Mouse (Mus musculus) neural tube, embryonic 15.5 days (tissue): ENCODE data around the gene Stag1. TPM values are rescaled to one million over a fixed set of nuclear protein-coding genes. Genes with fewer than 3 reads are reported as not detected.

Experiments
- ATAC-seq: fragments of 200-750 bp; cut with Nextera tagmentation; 2 replicates; pipeline ENCODE4 v1.8.0; 2017; ENCODE audit warnings: mild to moderate bottlenecking, moderate TSS enrichment, moderate library complexity; ENCODE audit not compliant: low FRiP score
- H3K27ac ChIP-seq: fragments of 300-500 bp; sonication (generic); replicated peaks from 2 replicates; pipeline ENCODE4 v1.5.1; 2015; ENCODE audit warnings: mild to moderate bottlenecking, inconsistent platforms
- H3K27me3 ChIP-seq: fragments of 300-500 bp; sonication (generic); replicated peaks from 2 replicates; pipeline ENCODE4 v1.6.1; 2015; ENCODE audit warnings: inconsistent platforms
- H3K36me3 ChIP-seq: fragments of 300-500 bp; sonication (generic); 2 replicates; pipeline ENCODE4 v1.6.1; 2015; ENCODE audit warnings: inconsistent platforms
- H3K4me1 ChIP-seq: fragments of 300-500 bp; sonication (generic); 2 replicates; pipeline ENCODE4 v1.6.1; 2015; ENCODE audit warnings: inconsistent platforms
- H3K4me2 ChIP-seq: fragments of 300-500 bp; sonication (generic); 2 replicates; pipeline ENCODE4 v1.6.1; 2015; ENCODE audit warnings: inconsistent platforms, mild to moderate bottlenecking, moderate library complexity
- H3K4me3 ChIP-seq: fragments of 300-500 bp; sonication (generic); replicated peaks from 2 replicates; pipeline ENCODE4 v1.5.1; 2015; ENCODE audit warnings: mild to moderate bottlenecking, inconsistent platforms
- H3K9ac ChIP-seq: fragments of 300-500 bp; sonication (generic); replicated peaks from 2 replicates; pipeline ENCODE4 v1.6.1; 2015; ENCODE audit warnings: mild to moderate bottlenecking, inconsistent platforms
- H3K9me3 ChIP-seq: fragments of 300-500 bp; sonication (generic); replicated peaks from 2 replicates; pipeline ENCODE4 v1.6.1; 2016; ENCODE audit warnings: inconsistent platforms
- WGBS: fragments of 180-500 bp; shearing (Covaris S2); methylation state at CpG from one replicate; pipeline ENCODE4 v1.1.7; 2015; ENCODE audit warnings: mixed read lengths; 5-methylcytosine and 5-hydroxymethylcytosine counted together
- polyA plus RNA-seq: library from polyadenylated mRNA; unstranded; fragments of >200 nt; fragmentation: Nextera tagmentation; extraction: Ambion mirVana; gene quantifications from 2 replicates; pipeline ENCODE4 v1.2.1, GENCODE M21; 2015

The Stag1 gene
- polyA plus RNA-seq, 1 experiment from 2014 or later: 26.4 TPM

GRCm38 (mm10) chr9:100580196-100580740 lies 17.3 kb upstream of the Stag1 start:
- Histone ChIP-seq H3K36me3 (no peaks in the 10 kb centered on the region), H3K27me3 (no peaks in the 10 kb centered on the region), H3K4me2 (no peak overlapping the region), H3K4me1 (peaks cover 14% of the 10 kb centered on the region), H3K27ac (no peak overlapping the region), H3K9me3 (no peaks in the 10 kb centered on the region), H3K4me3 (no peak overlapping the region), H3K9ac (no peak overlapping the region)
- WGBS: 62% methylated on average over 20 of the region's 20 CpGs
- ATAC-seq: no peak

DNA sequence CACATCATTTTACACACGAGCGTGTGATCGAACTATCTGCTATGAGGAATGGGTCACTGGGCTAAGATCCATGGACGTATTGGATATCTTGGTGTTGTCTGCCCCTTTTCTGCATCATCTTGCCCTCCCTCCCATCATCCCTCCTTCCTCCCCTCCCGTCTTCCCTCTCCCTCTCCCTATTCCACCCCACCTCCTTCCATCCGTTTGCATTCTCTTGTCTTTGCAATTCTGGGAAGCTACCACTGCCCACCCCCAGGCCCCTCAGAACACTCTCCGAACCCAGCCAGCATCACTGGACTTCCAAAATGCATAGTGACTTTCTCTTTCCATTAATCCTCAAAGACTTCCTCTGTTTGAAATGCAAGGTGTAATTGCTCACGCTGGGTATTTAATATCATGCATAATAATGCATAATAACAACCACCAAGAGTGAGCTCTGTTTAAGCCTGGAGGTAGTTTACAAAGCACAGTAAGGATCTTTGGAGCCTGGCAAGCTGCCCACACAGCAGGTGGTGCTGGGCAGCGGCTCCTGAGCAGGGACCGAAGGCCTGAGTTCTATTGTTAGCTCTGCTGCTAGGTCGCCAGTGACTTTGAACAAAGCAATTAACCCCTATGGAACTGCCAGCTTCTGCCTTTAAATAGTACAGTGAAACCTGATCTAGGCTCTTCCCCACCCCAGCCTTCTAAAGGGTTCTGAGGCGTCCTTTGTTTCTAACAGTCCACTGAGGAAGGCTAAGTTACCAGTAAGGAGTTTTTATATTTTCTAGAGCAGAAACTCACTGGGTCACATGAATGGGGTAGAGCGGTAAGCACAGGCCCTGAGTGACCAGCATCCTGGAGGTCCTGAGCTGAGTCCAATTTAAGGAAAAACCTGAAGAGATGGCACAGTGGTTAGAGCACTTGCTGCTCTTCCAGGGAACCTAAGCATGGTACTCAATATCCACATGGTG lies 15.8 kb upstream of the Stag1 start:
- Histone ChIP-seq H3K27me3 (no peaks in the 10 kb centered on the region), H3K27ac (peak overlapping the region; percentile 60), H3K4me1 (peaks cover 14% of the 10 kb centered on the region), H3K4me3 (no peak overlapping the region), H3K9me3 (no peaks in the 10 kb centered on the region), H3K4me2 (no peak overlapping the region), H3K36me3 (no peaks in the 10 kb centered on the region), H3K9ac (no peak overlapping the region)
- ATAC-seq: no peak; the same call in 1 of the 2 replicates
- 30% methylated on average over 13 of the region's 13 CpGs for WGBS

DNA sequence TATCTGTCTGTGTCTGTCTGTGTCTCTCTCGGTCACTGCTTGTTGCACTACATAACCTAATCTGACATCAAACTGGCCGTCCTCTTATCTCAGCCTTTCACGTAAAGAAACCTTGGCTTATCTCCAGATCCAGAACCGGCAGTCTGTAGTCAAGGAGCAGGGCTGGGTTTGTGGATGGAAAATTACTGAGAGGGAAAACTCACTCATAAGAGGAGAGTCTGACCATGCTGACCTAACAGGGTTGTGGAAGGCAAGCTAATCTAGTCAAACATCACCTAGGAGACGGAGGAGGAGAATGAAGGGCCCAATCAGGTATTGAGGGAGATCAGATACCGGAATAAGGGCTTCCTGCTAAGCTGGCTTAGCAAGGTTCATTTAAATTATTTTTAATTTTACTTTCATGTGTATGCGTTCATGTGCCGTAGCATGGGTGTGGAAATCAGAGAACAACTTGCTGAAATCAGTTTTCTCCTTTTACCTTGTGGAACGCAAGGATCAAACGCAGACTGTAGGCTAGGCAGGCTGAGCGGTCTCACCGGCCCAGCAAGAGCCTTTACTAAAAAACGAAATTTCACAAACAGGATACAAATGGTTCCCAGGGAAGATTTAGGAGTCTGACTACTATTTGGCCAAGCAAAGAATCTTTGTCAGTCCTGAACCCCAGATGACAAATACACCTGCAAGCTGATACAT lies 14.6 kb upstream of the Stag1 start:
- ATAC-seq: no peak
- H3K4me3 ChIP-seq: no peak overlapping the region
- no peak overlapping the region for H3K27ac ChIP-seq
- H3K9ac ChIP-seq: no peak overlapping the region
- H3K36me3 ChIP-seq: no peaks in the 10 kb centered on the region
- peaks cover 14% of the 10 kb centered on the region for H3K4me1 ChIP-seq
- no peak overlapping the region for H3K4me2 ChIP-seq
- 71% methylated on average over 13 of the region's 13 CpGs for whole genome bisulfite sequencing
- H3K27me3 ChIP-seq: no peaks in the 10 kb centered on the region
- no peaks in the 10 kb centered on the region for H3K9me3 ChIP-seq

GRCm38 (mm10) chr9:100584031-100584430 lies 13.6 kb upstream of the Stag1 start:
- no peak overlapping the region for H3K9ac ChIP-seq
- peaks cover 14% of the 10 kb centered on the region for H3K4me1 ChIP-seq
- H3K36me3 ChIP-seq: no peaks in the 10 kb centered on the region
- no peak for ATAC-seq
- H3K27ac ChIP-seq: no peak overlapping the region
- H3K4me3 ChIP-seq: no peak overlapping the region
- no peak overlapping the region for H3K4me2 ChIP-seq
- H3K9me3 ChIP-seq: no peaks in the 10 kb centered on the region
- no peaks in the 10 kb centered on the region for H3K27me3 ChIP-seq
- WGBS: 90% methylated on average over 4 of the region's 4 CpGs

- WGBS: 57% methylated on average over 4 of the region's 4 CpGs
- ATAC-seq: no peak
- no peak overlapping the region for H3K4me3 ChIP-seq
- H3K27ac ChIP-seq: no peak overlapping the region
- no peak overlapping the region for H3K9ac ChIP-seq
- H3K4me1 ChIP-seq: no peaks in the 10 kb centered on the region
- H3K36me3 ChIP-seq: no peaks in the 10 kb centered on the region
- H3K27me3 ChIP-seq: no peaks in the 10 kb centered on the region
- no peak overlapping the region for H3K4me2 ChIP-seq
- H3K9me3 ChIP-seq: no peaks in the 10 kb centered on the region
Measured at GRCm38 (mm10) chr9:100590462-100590861, 7.1 kb upstream of the Stag1 start.

GRCm38 (mm10) chr9:100596317-100596716 lies 1.3 kb upstream of the Stag1 start:
- no peak overlapping the region for H3K4me3 ChIP-seq
- no peaks in the 10 kb centered on the region for H3K9me3 ChIP-seq
- H3K27ac ChIP-seq: no peak overlapping the region
- WGBS: 92% methylated on average over 8 of the region's 8 CpGs
- no peak overlapping the region for H3K4me2 ChIP-seq
- H3K9ac ChIP-seq: no peak overlapping the region
- peaks cover 7% of the 10 kb centered on the region; the same call in 1 of the 2 replicates for H3K4me1 ChIP-seq
- no peaks in the 10 kb centered on the region for H3K36me3 ChIP-seq
- no peaks in the 10 kb centered on the region for H3K27me3 ChIP-seq
- no peak for ATAC-seq

- Histone ChIP-seq H3K27me3 (no peaks in the 10 kb centered on the region), H3K4me1 (peaks cover 7% of the 10 kb centered on the region; the same call in 1 of the 2 replicates), H3K9me3 (no peaks in the 10 kb centered on the region), H3K4me2 (no peak overlapping the region), H3K4me3 (no peak overlapping the region), H3K36me3 (no peaks in the 10 kb centered on the region), H3K27ac (no peak overlapping the region), H3K9ac (no peak overlapping the region)
- ATAC-seq: no peak
- 37% methylated on average over 3 of the region's 3 CpGs for WGBS
Measured at GRCm38 (mm10) chr9:100599761-100600328, 2.2 kb downstream of the Stag1 start.

GRCm38 (mm10) chr9:100602130-100602529 lies 4.5 kb downstream of the Stag1 start:
- 94% methylated on average over 1 of the region's 1 CpGs for WGBS
- Histone ChIP-seq H3K4me3 (no peak overlapping the region), H3K27ac (no peak overlapping the region), H3K4me2 (no peak overlapping the region), H3K36me3 (no peaks in the 10 kb centered on the region), H3K27me3 (no peaks in the 10 kb centered on the region), H3K4me1 (peaks cover 7% of the 10 kb centered on the region; the same call in 1 of the 2 replicates), H3K9ac (no peak overlapping the region), H3K9me3 (no peaks in the 10 kb centered on the region)
- no peak for ATAC-seq

- Histone ChIP-seq H3K4me3 (no peak overlapping the region), H3K9me3 (no peaks in the 10 kb centered on the region), H3K36me3 (no peaks in the 10 kb centered on the region), H3K27me3 (no peaks in the 10 kb centered on the region), H3K4me2 (no peak overlapping the region), H3K9ac (no peak overlapping the region), H3K27ac (no peak overlapping the region), H3K4me1 (peaks cover 7% of the 10 kb centered on the region; the same call in 1 of the 2 replicates)
- ATAC-seq: no peak
- WGBS: 81% methylated on average over 5 of the region's 5 CpGs
Measured at GRCm38 (mm10) chr9:100603156-100603555, 5.6 kb downstream of the Stag1 start.

DNA sequence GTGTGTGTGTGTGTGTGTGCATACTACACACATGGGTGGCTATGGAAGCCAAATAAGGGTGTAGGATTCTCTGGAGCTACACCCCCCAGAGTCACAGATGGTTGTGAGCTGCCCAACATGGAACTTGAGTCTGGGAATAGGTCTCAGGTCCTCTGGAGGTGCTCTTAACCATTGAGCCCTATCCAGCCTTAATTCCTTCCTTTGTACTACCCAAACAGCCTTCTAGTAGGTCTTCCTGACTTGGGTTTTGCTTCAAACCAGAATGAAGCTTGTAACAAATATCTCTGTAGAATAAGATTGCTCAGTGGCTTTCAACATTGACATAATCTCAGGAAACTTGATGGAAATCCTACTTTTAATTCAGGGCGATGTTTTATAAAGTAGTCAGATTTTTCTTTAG lies 7.9 kb downstream of the Stag1 start:
- no peak for ATAC-seq
- H3K4me2 ChIP-seq: no peak overlapping the region
- H3K36me3 ChIP-seq: no peaks in the 10 kb centered on the region
- no peaks in the 10 kb centered on the region for H3K27me3 ChIP-seq
- no peaks in the 10 kb centered on the region for H3K4me1 ChIP-seq
- no peak overlapping the region for H3K9ac ChIP-seq
- WGBS: 100% methylated on average over 1 of the region's 1 CpGs
- no peaks in the 10 kb centered on the region for H3K9me3 ChIP-seq
- H3K4me3 ChIP-seq: no peak overlapping the region
- H3K27ac ChIP-seq: no peak overlapping the region

DNA sequence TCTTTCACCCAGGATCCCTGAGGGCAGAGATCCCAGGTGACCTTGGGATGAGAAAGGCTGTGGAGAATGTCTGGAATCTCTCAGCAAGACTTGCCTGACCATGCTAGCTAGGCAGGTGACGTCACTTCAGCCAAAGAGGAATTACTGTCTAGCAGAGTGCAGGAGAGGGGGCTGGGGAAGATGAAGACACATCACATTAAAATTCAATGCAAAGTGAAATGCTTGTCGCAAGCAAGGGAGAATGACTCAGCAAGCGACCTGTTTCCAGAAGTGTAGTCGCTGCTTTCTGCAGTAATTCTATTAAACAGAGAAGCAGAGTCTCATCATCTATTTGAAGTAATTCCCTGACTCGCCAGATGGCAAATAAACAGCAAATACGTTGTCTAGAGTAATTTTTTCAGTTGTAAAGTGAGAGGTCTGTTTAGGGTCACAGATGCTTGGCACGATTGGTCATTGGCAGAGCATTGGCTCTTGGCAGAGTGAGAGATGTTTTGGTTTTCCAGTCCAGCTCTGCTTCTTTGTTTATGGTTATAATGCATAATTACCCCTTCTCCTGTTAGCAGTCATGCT lies 8.5 kb downstream of the Stag1 start:
- no peak overlapping the region for H3K4me2 ChIP-seq
- H3K4me1 ChIP-seq: no peaks in the 10 kb centered on the region
- no peak for ATAC-seq
- no peak overlapping the region for H3K4me3 ChIP-seq
- H3K27ac ChIP-seq: no peak overlapping the region
- no peaks in the 10 kb centered on the region for H3K36me3 ChIP-seq
- whole genome bisulfite sequencing: 47% methylated on average over 7 of the region's 7 CpGs
- H3K9ac ChIP-seq: no peak overlapping the region
- H3K27me3 ChIP-seq: no peaks in the 10 kb centered on the region
- no peaks in the 10 kb centered on the region for H3K9me3 ChIP-seq
